Mouse (Mus musculus): Measurements from ENCODE around the gene Aff1. TPM values are rescaled to one million over a fixed set of nuclear protein-coding genes. Genes with fewer than 3 reads are reported as not detected.

Aff1 gene
- 7.6 and 9.2 TPM in 2 replicates for polyA plus RNA-seq (2015; fragmentation: Nextera tagmentation; extraction: Ambion mirVana)

DNA sequence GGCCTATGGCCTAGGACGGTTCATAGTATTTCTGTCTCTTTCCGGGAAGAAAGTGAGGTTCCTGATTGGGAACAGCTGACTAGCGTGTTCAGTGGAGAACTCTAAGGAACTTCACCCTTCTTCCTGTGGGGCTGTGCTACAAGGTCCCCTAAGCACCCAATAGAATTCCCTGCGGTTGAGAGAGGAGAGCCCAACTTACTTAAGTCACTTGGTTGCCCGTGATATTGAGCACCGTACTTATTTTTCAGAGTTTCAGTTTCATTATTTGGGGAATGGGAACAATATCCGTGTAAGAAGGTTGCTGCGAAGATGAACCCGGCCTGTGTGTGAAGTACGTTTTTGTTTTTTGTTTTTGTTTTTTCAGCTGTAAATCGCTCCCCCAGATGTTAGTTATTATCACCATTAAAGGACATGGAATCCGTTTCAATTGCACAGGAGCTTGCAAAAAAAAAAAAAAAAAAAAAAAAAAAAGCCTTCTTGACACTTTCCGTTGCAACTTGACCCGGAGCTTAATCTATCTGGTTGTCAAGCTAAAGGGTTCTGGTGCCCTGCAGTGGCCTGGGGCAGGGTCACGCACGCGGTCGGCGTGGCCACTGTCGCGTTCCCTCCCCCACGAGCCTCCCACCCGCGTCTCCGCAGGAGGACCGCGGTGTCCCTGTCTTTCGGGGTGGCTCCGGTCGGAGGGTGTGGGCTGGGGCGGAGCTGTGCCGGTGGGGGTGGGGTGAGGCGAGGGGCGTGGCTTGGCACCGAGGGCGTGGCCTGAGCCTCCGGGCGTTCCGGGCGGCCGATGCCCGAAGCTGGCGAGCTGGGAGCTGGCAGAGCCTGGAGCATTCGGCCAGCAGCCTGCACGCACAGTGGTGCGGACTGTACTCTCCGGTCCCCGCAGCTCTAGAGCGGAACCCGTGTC lies at the start of gene Aff1:
Gene Aff1, plus strand, starts transcription at position 751 of the 907 bp plus-strand sequence.

DNA sequence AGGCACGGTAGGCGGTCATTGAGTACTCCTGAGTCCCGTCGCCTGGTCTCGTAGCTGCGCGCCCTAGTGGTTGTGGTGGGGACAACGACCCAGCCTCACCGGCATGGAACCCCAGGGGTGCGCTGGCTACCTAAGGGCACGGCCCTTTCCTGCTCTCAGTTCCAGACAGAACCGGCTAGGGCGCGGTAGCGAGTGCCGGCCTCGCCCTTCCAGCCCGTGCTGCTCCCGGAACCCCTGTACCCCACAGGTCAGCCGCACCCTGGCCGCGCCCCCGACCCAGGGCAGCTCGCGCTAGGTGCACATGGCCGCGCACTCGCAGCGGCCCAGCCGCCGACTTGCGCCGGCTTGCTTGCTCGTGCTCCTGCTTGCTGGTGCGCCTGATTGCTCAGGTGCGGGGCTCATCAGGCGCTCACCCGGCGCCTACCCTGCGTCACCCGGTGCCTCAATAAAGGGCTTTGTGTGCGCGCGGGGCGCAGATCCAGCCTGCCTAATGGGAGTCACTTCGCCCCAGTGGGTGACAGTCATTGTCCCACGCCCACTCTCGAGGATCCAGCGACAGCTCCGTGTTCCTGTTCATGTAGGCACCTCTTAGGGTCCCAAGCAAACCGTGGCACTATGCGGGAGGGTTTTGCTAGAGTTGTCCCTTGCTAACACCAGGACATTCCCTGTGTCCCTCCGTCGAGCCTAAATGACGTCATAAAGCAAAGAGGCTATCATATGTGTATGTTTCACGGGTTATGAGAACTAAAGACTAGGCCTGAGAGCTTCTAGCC lies 36.6 kb upstream of the Aff1 start, which contains the start of gene 1700016H13Rik:
Gene 1700016H13Rik, minus strand, starts transcription at position 665 of the 773 bp plus-strand sequence.

Other genes with a start within 250 kb of the Aff1 start
- gene Slc10a6, start 63.0 kb upstream of the Aff1 start, polyA plus RNA-seq (2015; fragmentation: Nextera tagmentation; extraction: Ambion mirVana): 3.5 and 3.8 TPM in 2 replicates
- gene 1700016H13Rik, start 36.4 kb upstream of the Aff1 start, polyA plus RNA-seq (2015; fragmentation: Nextera tagmentation; extraction: Ambion mirVana): 0.29 and 0.42 TPM in 2 replicates
- 7.3 and 7.7 TPM in 2 replicates for gene Klhl8, start 218.9 kb downstream of the Aff1 start, polyA plus RNA-seq (2015; fragmentation: Nextera tagmentation; extraction: Ambion mirVana)